Comparison of ENCODE assay signal across 12 mouse cellular contexts in the genomic region with DNA sequence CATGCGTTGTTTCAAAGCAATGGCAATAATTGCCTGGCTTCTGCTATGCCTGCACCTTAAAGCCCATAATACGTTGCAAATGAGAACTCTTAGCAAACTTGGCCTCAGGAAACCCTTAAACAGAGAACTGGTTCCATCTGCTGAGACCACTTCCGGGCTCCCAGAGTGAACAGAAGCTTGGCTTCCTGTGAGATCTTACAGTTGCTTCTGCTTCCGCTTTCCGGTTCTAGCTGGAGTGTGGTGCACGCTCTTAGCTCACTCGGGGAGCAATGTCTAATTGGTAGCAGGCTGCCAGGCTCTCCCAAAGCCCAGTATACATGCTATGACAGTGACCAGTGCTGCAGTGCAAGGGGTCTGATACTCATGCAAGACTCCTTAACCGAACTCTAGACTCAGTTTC.
DNase-seq lines count a peak whose midpoint lies in the region; ATAC-seq lines count a peak whose summit lies in the region.
"Had no signal": no experiment of that assay in that cellular context is flagged by ENCODE, and none has a peak within 500 bp of the region (broad histone marks: within the 10 kb centered on the region; RNA-seq: fewer than 3 reads in every experiment).

No protein-coding gene starts in this region.

- no peaks in the 10 kb centered on the region for H3K36me3 ChIP-seq in heart, embryonic 16.5 days (ENCODE audit: control insufficient read depth, insufficient read depth)
- H3K36me3 ChIP-seq in liver, embryonic 12.5 days: no peaks in the 10 kb centered on the region
- H3K36me3 ChIP-seq: lung, embryonic 15.5 days had no signal

- no peak overlapping the region for H3K27ac ChIP-seq in heart, embryonic 16.5 days (ENCODE audit: low read length)
- H3K27ac ChIP-seq in liver, embryonic 12.5 days: 0 out of 2 replicates have a peak overlapping the region, but pooled peaks have one; percentile 33
- H3K27ac ChIP-seq: lung, embryonic 15.5 days had no signal

- WGBS in heart, embryonic 16.5 days: 70% methylated on average over 8 of the region's 8 CpGs
- 34% methylated on average over 8 of the region's 8 CpGs for whole genome bisulfite sequencing in liver, embryonic 12.5 days (ENCODE audit: insufficient replicate concordance)

- H3K9me3 ChIP-seq in heart, embryonic 16.5 days (replicated peaks; ENCODE audit: control insufficient read depth, low read length): no peaks in the 10 kb centered on the region
- H3K9me3 ChIP-seq in liver, embryonic 12.5 days (replicated peaks): no peaks in the 10 kb centered on the region
- H3K9me3 ChIP-seq: lung, embryonic 15.5 days had no signal

- H3K9ac ChIP-seq in heart, embryonic 16.5 days (ENCODE audit: low read length): no peak overlapping the region
- no peak overlapping the region for H3K9ac ChIP-seq in liver, embryonic 12.5 days
- H3K9ac ChIP-seq: lung, embryonic 15.5 days had no signal

- no peak overlapping the region for H3K4me3 ChIP-seq in heart, embryonic 16.5 days (ENCODE audit: low read length)
- no peak overlapping the region for H3K4me3 ChIP-seq in liver, embryonic 12.5 days
- H3K4me3 ChIP-seq: lung, embryonic 15.5 days had no signal

- peak; percentile 70 for ATAC-seq in heart, embryonic 16.5 days (replicated peaks; ENCODE audit: extremely low read depth, insufficient read depth, low FRiP score)
- ATAC-seq in liver, embryonic 12.5 days: 0 out of 2 replicates have a peak, but pooled peaks have one; percentile 46
- ATAC-seq: intestine, embryonic 16.5 days had no signal

- H3K27me3 ChIP-seq in heart, embryonic 16.5 days (ENCODE audit: control insufficient read depth, insufficient read depth, low read length): no peaks in the 10 kb centered on the region
- no peaks in the 10 kb centered on the region for H3K27me3 ChIP-seq in liver, embryonic 12.5 days (replicated peaks)
- H3K27me3 ChIP-seq: CH12.LX; lung, embryonic 15.5 days had no signal

- H3K4me1 ChIP-seq in heart, embryonic 16.5 days (ENCODE audit: control insufficient read depth, insufficient read depth, low read length): 0 out of 2 replicates have a peak, but pooled peaks cover 2% of the 10 kb centered on the region
- H3K4me1 ChIP-seq in liver, embryonic 12.5 days: peaks cover 17% of the 10 kb centered on the region
- H3K4me1 ChIP-seq: lung, embryonic 15.5 days had no signal

- no peak overlapping the region for H3K4me2 ChIP-seq in heart, embryonic 16.5 days (ENCODE audit: low read depth, low read length)
- no peak overlapping the region for H3K4me2 ChIP-seq in liver, embryonic 12.5 days
- H3K4me2 ChIP-seq: lung, embryonic 15.5 days had no signal

- DNase-seq in heart, postnatal 4 days: no peak
- DNase-seq in T-cell, adult 2 months (ENCODE audit: low spot score): peak; percentile 70
- peak; percentile 6 for DNase-seq in spleen, adult 12 weeks (ENCODE audit: low spot score)
- no peak for DNase-seq in testis, postnatal 14 days (ENCODE audit: low spot score)
- no peak for DNase-seq in left cerebral cortex, adult 11 months (ENCODE audit: low spot score)
- no peak for DNase-seq in adrenal gland, postnatal 14 days
- DNase-seq: adrenal gland, postnatal 36 days had no signal

Comparison
In these comparisons a context has a peak if more than half of its experiments do, and no peak if none do; other contexts are left out.
1. DNase-seq: peak in T-cell, adult 2 months (single experiment) and spleen, adult 12 weeks (single experiment); none in heart, postnatal 4 days (single experiment), testis, postnatal 14 days (single experiment), left cerebral cortex, adult 11 months (single experiment) and adrenal gland, postnatal 14 days (single experiment).